Mouse (Mus musculus) cerebellum, adult 9-10 months (tissue): ENCODE measurements around the gene Papss2.
A peak's percentile ranks its signal among the peaks of the same experiment; 100 is the strongest.

ENCODE experiments used
- DNase-seq: peaks from one replicate; pipeline ENCODE4 v3.0.0; 2022

The Papss2 gene

GRCm38 (mm10) chr19:32713471-32713870 lies 117.9 kb downstream of the Papss2 start:
- DNase-seq, result peak; percentile 28

- DNase-seq, result peak; percentile 90
Measured at GRCm38 (mm10) chr19:32715201-32715600, 119.6 kb downstream of the Papss2 start.

GRCm38 (mm10) chr19:32715681-32716080 lies 120.1 kb downstream of the Papss2 start:
- DNase-seq, result no peak
